Mouse (Mus musculus): ENCODE measurements at regions not wholly inside any gene's neighbourhood (a gene's known extent, or its start where the extent isn't known, plus 50 kb on each side); places are given as distances from the start of the nearest gene placed in this dataset.
A peak's percentile ranks its signal among the peaks of the same experiment; 100 is the strongest.

DNA sequence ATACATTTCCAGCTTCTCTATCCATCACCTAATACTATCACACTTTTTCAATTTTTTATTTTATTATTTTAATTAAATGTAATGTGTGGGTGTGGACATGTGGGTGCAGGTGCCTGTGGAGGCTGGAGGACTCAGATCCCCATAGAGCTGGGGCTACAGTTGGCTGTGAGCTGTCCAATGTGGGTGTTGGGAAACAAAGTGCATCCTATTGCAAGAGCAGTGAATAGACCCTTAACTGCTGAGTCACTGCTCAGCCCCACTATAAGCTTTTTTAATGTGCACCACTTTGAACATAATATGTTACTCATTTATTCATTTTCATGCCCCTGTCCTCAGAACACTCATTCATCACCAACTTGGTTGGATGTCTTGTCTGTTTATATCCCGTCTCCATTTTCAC lies 110.4 kb downstream of the Avpr1a start:
- Histone ChIP-seq H3K4me3 (ENCODE audit: low read depth, low read length) (no peak overlapping the region), H3K36me3 (ENCODE audit: control insufficient read depth, insufficient read depth, low read length) (no peaks in the 10 kb centered on the region), H3K4me1 (replicated peaks; ENCODE audit: control insufficient read depth, insufficient read depth, low read length) (no peaks in the 10 kb centered on the region), H3K9ac (ENCODE audit: low read length) (no peak overlapping the region), H3K4me2 (ENCODE audit: low read length) (no peak overlapping the region), H3K27ac (ENCODE audit: low read depth) (no peak overlapping the region), H3K9me3 (ENCODE audit: control insufficient read depth, low read length) (no peaks in the 10 kb centered on the region), H3K27me3 (replicated peaks; ENCODE audit: control insufficient read depth, insufficient read depth, low read length) (no peaks in the 10 kb centered on the region)
- DNase-seq (ENCODE audit: low spot score) (peak; percentile 23), ATAC-seq (replicated peaks; ENCODE audit: low FRiP score, low TSS enrichment, low read depth) (no peak)
- WGBS, result 70% methylated on average over 1 of the region's 1 CpGs

DNA sequence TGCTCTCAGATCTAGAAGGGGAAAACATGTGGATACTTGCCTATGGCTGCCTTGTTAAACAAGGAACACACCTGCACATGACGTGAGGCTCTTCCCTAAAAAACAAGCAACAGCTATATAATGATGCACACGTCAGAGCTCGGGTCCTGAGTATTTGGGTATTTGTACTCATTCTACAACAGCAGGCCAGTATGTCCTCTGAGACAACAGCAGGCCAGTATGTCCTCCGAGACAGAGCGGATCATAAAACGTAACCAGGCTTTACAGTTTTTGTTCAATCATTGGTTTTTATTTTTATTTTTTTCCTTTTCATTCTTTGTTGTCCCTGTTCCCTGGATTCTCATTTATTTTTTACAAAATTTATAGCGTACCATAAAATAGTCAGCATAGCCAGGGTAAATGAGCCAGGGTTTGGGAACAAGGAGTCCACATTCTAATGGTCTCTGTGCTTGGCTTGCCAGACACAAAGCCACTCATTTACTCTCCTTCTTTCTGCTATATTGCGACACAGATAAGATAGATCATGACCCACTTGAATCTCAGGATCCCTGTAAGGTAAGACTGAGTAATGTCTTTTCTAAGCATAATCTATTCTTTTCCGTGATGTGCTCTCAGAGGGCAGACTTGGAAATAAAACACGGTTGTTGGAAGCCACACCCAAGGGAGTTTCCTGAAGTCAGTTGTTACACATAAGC lies 111.8 kb downstream of the Avpr1a start:
- Histone ChIP-seq H3K27ac (ENCODE audit: low read depth) (no peak overlapping the region), H3K4me2 (ENCODE audit: low read length) (no peak overlapping the region), H3K4me1 (replicated peaks; ENCODE audit: control insufficient read depth, insufficient read depth, low read length) (no peaks in the 10 kb centered on the region), H3K4me3 (ENCODE audit: low read depth, low read length) (no peak overlapping the region), H3K9me3 (ENCODE audit: control insufficient read depth, low read length) (no peaks in the 10 kb centered on the region), H3K9ac (ENCODE audit: low read length) (no peak overlapping the region), H3K27me3 (replicated peaks; ENCODE audit: control insufficient read depth, insufficient read depth, low read length) (no peaks in the 10 kb centered on the region), H3K36me3 (ENCODE audit: control insufficient read depth, insufficient read depth, low read length) (no peaks in the 10 kb centered on the region)
- DNase-seq (ENCODE audit: low spot score) (peak; percentile 28), ATAC-seq (replicated peaks; ENCODE audit: low FRiP score, low TSS enrichment, low read depth) (no peak; the same call in 1 of the 2 replicates)
- 72% methylated on average over 10 of the region's 10 CpGs for WGBS

DNA sequence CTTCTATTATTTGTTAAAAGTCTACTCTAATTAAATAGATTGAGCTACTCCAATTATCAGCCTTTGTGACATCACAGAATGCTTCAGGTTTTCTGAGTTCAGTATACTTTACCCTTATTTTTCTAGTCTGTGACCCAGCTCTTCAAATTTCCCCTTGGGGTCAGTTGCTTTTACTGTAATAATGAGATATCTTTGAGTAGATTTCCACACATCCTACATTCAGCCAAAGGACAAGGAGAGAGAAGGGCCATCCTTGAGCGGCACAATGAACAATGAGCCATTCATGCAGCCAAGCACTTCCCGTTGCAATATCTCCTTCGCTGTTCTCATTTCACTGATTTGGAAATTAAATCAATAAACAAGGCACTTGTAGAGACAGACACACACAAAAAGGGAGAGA lies 113.6 kb downstream of the Avpr1a start:
- Histone ChIP-seq H3K9me3 (ENCODE audit: control insufficient read depth, low read length) (no peaks in the 10 kb centered on the region), H3K36me3 (ENCODE audit: control insufficient read depth, insufficient read depth, low read length) (no peaks in the 10 kb centered on the region), H3K27ac (ENCODE audit: low read depth) (no peak overlapping the region), H3K9ac (ENCODE audit: low read length) (no peak overlapping the region), H3K4me3 (ENCODE audit: low read depth, low read length) (no peak overlapping the region), H3K27me3 (replicated peaks; ENCODE audit: control insufficient read depth, insufficient read depth, low read length) (no peaks in the 10 kb centered on the region), H3K4me1 (replicated peaks; ENCODE audit: control insufficient read depth, insufficient read depth, low read length) (no peaks in the 10 kb centered on the region), H3K4me2 (ENCODE audit: low read length) (no peak overlapping the region)
- DNase-seq (ENCODE audit: low spot score) (peak; percentile 32), ATAC-seq (replicated peaks; ENCODE audit: low FRiP score, low TSS enrichment, low read depth) (no peak)
- WGBS, result 70% methylated on average over 3 of the region's 3 CpGs

DNA sequence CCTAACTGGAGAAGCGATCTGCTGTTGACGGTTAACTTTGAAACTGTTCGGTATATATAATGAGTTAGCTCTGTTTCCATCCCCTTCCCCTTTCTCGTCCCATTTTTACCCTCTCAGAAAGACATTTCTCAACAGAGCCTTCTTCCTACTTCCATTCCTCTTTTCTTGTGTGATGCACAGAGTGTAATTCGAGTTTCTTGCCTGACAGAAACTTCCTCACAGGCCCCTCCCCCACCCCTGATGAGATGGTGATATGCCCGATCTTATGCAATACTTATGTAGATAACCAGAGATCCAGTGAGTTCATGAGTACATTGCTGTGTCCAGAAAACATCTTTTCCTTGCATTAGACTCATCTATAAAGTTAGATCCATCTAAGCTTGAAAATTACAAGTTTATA lies 114.2 kb downstream of the Avpr1a start:
- ATAC-seq (replicated peaks; ENCODE audit: low FRiP score, low TSS enrichment, low read depth) (no peak), DNase-seq (ENCODE audit: low spot score) (peak; percentile 42)
- Histone ChIP-seq H3K9me3 (ENCODE audit: control insufficient read depth, low read length) (no peaks in the 10 kb centered on the region), H3K4me3 (ENCODE audit: low read depth, low read length) (no peak overlapping the region), H3K4me2 (ENCODE audit: low read length) (no peak overlapping the region), H3K9ac (ENCODE audit: low read length) (no peak overlapping the region), H3K36me3 (ENCODE audit: control insufficient read depth, insufficient read depth, low read length) (no peaks in the 10 kb centered on the region), H3K4me1 (replicated peaks; ENCODE audit: control insufficient read depth, insufficient read depth, low read length) (no peaks in the 10 kb centered on the region), H3K27me3 (replicated peaks; ENCODE audit: control insufficient read depth, insufficient read depth, low read length) (no peaks in the 10 kb centered on the region), H3K27ac (ENCODE audit: low read depth) (no peak overlapping the region)
- 71% methylated on average over 6 of the region's 6 CpGs for WGBS

DNA sequence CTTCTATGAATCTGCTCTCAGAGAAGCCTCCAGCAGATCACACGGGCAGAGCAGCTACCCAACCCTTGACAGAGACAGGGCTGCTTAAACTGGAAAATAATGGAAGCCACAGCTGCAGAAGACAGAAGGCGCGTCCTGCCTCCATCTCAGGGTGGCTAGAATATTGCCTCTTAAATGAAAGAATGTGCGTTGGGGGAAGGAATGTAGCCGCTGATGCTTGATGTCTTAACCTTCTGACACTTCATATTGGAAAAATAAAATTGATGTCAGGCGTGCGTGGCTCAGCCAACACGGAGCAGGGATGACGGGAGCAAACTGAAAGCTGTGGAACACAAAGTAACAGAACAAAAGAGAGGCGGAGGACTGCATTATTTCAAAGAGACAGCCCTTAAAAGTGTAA lies 114.6 kb upstream of the Ppm1h start:
- no peaks in the 10 kb centered on the region for H3K27me3 ChIP-seq (replicated peaks; ENCODE audit: control insufficient read depth, insufficient read depth, low read length)
- peak overlapping the region; percentile 13; the same call in 1 of the 2 replicates for H3K4me3 ChIP-seq (ENCODE audit: low read depth, low read length)
- peak overlapping the region; percentile 28 for H3K4me2 ChIP-seq (ENCODE audit: low read length)
- WGBS, result 27% methylated on average over 10 of the region's 10 CpGs
- H3K36me3 ChIP-seq (ENCODE audit: control insufficient read depth, insufficient read depth, low read length), result no peaks in the 10 kb centered on the region
- no peak overlapping the region for H3K27ac ChIP-seq (ENCODE audit: low read depth)
- ATAC-seq (replicated peaks; ENCODE audit: low FRiP score, low TSS enrichment, low read depth) (0 out of 2 replicates have a peak, but pooled peaks have one; percentile 59), DNase-seq (ENCODE audit: low spot score) (peak; percentile 52)
- H3K9me3 ChIP-seq (ENCODE audit: control insufficient read depth, low read length), result no peaks in the 10 kb centered on the region
- H3K9ac ChIP-seq (ENCODE audit: low read length), result peak overlapping the region; percentile 1; the same call in 1 of the 2 replicates
- no peaks in the 10 kb centered on the region for H3K4me1 ChIP-seq (replicated peaks; ENCODE audit: control insufficient read depth, insufficient read depth, low read length)

DNA sequence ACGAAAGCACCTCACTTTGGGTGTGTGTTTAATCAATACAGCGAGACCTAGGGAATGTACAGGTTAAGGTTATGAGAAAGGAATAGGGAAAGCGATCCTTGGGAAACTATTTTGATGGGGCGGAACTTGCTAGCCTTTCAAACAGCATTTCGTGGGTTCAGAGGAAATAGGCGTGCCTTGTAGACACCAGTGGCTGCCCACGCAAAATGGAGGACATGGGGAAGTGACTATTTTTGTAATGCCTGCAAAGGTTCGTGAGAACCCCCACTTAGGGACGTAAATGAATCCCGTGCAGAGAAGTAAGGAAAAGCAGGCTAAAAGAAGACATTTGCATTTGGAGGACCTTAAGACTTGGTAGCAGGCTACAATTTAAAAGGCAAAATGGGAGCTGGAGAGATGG lies 114.1 kb upstream of the Ppm1h start:
- Histone ChIP-seq H3K4me1 (replicated peaks; ENCODE audit: control insufficient read depth, insufficient read depth, low read length) (no peaks in the 10 kb centered on the region), H3K9ac (ENCODE audit: low read length) (no peak overlapping the region), H3K9me3 (ENCODE audit: control insufficient read depth, low read length) (no peaks in the 10 kb centered on the region), H3K4me2 (ENCODE audit: low read length) (peak overlapping the region; percentile 28), H3K4me3 (ENCODE audit: low read depth, low read length) (peak overlapping the region; percentile 13; the same call in 1 of the 2 replicates), H3K27me3 (replicated peaks; ENCODE audit: control insufficient read depth, insufficient read depth, low read length) (no peaks in the 10 kb centered on the region), H3K36me3 (ENCODE audit: control insufficient read depth, insufficient read depth, low read length) (no peaks in the 10 kb centered on the region), H3K27ac (ENCODE audit: low read depth) (no peak overlapping the region)
- no peak for DNase-seq (ENCODE audit: low spot score)
- WGBS, result 59% methylated on average over 10 of the region's 10 CpGs
- no peak for ATAC-seq (replicated peaks; ENCODE audit: low FRiP score, low TSS enrichment, low read depth)

DNA sequence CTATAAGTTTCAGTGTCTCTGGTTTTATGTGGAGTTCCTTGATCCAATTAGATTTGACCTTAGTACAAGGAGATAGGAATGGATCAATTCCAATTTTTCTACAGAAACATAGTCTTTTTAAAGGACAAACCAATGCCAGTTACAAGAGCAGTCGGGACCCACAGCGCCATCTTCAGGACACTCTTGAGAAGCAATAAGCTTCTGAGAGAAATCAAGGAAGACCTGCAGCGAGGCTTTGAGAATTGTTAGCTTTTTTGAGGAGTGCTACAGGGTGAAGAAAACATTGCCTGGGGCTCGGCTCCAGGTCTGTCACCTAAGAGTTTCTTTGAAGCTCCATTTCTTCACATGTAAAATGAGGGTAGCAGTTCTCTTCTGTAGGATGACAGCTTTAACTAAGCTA lies 112.0 kb upstream of the Ppm1h start:
- Histone ChIP-seq H3K27me3 (replicated peaks; ENCODE audit: control insufficient read depth, insufficient read depth, low read length) (no peaks in the 10 kb centered on the region), H3K4me3 (ENCODE audit: low read depth, low read length) (no peak overlapping the region), H3K4me1 (replicated peaks; ENCODE audit: control insufficient read depth, insufficient read depth, low read length) (peaks cover 9% of the 10 kb centered on the region), H3K36me3 (ENCODE audit: control insufficient read depth, insufficient read depth, low read length) (no peaks in the 10 kb centered on the region), H3K4me2 (ENCODE audit: low read length) (no peak overlapping the region), H3K27ac (ENCODE audit: low read depth) (no peak overlapping the region), H3K9ac (ENCODE audit: low read length) (no peak overlapping the region), H3K9me3 (ENCODE audit: control insufficient read depth, low read length) (no peaks in the 10 kb centered on the region)
- DNase-seq (ENCODE audit: low spot score), result no peak
- ATAC-seq (replicated peaks; ENCODE audit: low FRiP score, low TSS enrichment, low read depth), result no peak
- WGBS, result 61% methylated on average over 4 of the region's 4 CpGs

DNA sequence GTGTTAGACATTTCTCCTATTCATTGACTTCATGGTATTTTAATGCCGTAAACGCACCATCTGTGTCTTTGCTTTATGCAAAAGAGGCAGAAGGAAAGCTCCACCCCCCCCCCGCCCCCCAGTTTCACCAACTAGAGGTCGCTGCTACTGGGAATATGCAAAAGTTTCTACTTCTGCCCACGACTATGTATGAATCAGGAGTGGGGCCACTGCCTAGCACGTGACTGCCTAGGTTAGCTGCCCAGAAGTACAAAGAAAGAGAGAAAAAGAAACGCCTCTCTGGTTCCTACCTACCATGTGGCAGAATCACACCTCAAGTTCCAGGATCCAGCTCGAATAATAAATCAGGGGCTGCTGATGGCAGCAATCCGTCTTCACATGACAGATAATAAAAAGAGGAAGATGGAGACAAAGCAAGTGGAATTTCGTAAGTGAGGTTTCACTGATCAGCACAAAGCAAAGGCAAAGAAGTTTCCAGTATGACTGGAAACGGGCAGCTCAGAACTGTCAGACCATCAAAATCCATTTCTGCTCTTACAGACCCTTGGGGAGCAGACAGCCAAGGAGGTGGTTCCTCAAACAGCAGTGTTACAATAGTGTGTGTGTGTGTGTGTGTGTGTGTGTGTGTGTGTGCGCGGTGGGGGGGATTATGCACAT lies 108.9 kb upstream of the Ppm1h start:
- ATAC-seq (replicated peaks; ENCODE audit: low FRiP score, low TSS enrichment, low read depth) (no peak), DNase-seq (ENCODE audit: low spot score) (peak; percentile 48)
- H3K4me2 ChIP-seq (ENCODE audit: low read length), result no peak overlapping the region
- no peak overlapping the region for H3K4me3 ChIP-seq (ENCODE audit: low read depth, low read length)
- no peaks in the 10 kb centered on the region for H3K36me3 ChIP-seq (ENCODE audit: control insufficient read depth, insufficient read depth, low read length)
- WGBS, result 65% methylated on average over 13 of the region's 13 CpGs
- H3K9ac ChIP-seq (ENCODE audit: low read length), result no peak overlapping the region
- H3K4me1 ChIP-seq (replicated peaks; ENCODE audit: control insufficient read depth, insufficient read depth, low read length), result peaks cover 9% of the 10 kb centered on the region
- no peaks in the 10 kb centered on the region for H3K9me3 ChIP-seq (ENCODE audit: control insufficient read depth, low read length)
- H3K27me3 ChIP-seq (replicated peaks; ENCODE audit: control insufficient read depth, insufficient read depth, low read length), result no peaks in the 10 kb centered on the region
- no peak overlapping the region for H3K27ac ChIP-seq (ENCODE audit: low read depth)
